Mouse (Mus musculus) olfactory bulb, adult 2 months (tissue): ENCODE measurements around the gene Csde1.

ENCODE experiments used
- CTCF ChIP-seq: fragments of 200-500 bp; IDR thresholded peaks from 2 replicates; pipeline ENCODE4 v1.5.1; 2012; ENCODE audit warnings: low read depth, mild to moderate bottlenecking, low read length, moderate library complexity; ENCODE audit not compliant: insufficient read depth
- POLR2A ChIP-seq: fragments of 200-500 bp; IDR thresholded peaks from 2 replicates; pipeline ENCODE4 v1.6.1; 2012; ENCODE audit warnings: mild to moderate bottlenecking, low read depth, low read length, moderate library complexity; ENCODE audit not compliant: insufficient read depth

GRCm38 (mm10) chr3:103085986-103086385 lies 65.8 kb downstream of the Csde1 start:
- no peak for TF ChIP-seq POLR2A
- no peak for TF ChIP-seq CTCF
